Mouse (Mus musculus): ENCODE measurements around the gene H60b. TPM values are rescaled to one million over a fixed set of nuclear protein-coding genes. Genes with fewer than 3 reads are reported as not detected.

H60b gene
- polyA plus RNA-seq, 1 experiment: 0.24 TPM

DNA sequence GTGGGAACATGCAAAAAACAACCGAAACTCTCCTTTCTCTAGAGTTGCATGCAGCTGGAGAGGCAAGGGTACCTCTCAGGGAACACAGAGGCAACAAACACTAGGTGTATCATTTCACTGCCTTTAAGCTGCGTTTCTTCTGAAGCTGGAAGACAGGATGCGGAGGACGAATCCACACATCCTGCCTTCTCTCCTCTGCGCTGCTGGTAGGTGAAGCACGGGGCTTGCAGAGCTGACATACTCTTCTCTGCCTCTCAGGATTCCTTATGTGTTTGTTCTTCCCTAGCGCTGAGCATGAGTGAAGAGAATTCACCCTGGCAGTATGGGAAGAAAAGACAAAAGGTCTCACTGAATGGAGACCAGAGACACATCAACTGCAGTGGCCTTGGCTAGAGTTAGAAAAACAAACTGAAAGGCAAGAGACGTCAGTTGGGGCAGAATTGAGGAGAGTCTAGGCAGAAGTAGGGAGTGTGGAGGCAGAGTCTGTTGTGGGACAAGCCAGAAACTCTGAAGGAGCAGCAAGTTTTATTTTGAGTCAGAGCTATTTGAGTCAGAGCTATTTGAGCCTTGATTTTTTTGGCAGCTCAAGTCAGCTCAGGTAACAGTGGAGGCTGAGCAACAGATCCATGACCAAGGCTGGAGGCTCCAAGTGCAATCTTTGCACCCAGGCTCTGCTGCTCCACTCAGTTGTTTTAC is 139.5 kb downstream of the H60b start:
- Histone ChIP-seq H3K27me3 (ENCODE audit: control insufficient read depth, insufficient read depth, insufficient read length) (no peaks in the 10 kb centered on the region), H3ac (ENCODE audit: control insufficient read depth, insufficient read length) (no peak overlapping the region), H3K79me2 (ENCODE audit: control insufficient read depth, insufficient read depth) (no peaks in the 10 kb centered on the region), H3K36me3 (ENCODE audit: control insufficient read depth, insufficient read depth) (no peaks in the 10 kb centered on the region), H3K4me3 (no peak overlapping the region), H3K4me2 (ENCODE audit: low read depth) (no peak overlapping the region)
- no peak for TF ChIP-seq MYOG (IDR thresholded peaks at IDR 0.05; ENCODE audit: control insufficient read depth in 1 of 3, insufficient read depth in 1 of 3, insufficient read length in 2 of 3, low read depth in 2 of 3)

DNA sequence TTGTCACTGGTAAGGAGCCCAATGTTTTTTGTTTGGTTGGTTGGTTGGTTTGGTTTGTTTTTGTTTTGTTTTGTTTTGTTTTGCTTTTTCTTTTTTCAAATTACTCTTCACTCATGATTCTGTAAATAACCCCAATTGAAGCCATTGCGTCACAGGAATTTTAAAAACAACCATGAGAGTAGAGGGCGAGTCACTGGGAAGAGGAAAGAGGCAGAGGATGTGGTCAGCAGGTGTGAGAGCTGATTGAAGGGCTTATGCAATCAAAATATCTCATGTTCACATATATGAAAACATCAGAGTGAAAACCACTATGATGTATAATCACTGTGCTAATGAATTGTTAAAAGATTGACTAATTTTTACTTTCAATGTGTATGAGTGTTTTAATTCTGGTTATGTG is 140.9 kb downstream of the H60b start:
- Histone ChIP-seq H3K36me3 (ENCODE audit: control insufficient read depth, insufficient read depth) (no peaks in the 10 kb centered on the region), H3K79me2 (ENCODE audit: control insufficient read depth, insufficient read depth) (no peaks in the 10 kb centered on the region), H3K4me2 (ENCODE audit: low read depth) (no peak overlapping the region), H3ac (ENCODE audit: control insufficient read depth, insufficient read length) (no peak overlapping the region), H3K4me3 (no peak overlapping the region), H3K27me3 (ENCODE audit: control insufficient read depth, insufficient read depth, insufficient read length) (no peaks in the 10 kb centered on the region)
- TF ChIP-seq TCF3 (IDR thresholded peaks at IDR 0.05; ENCODE audit: insufficient read length, low read depth) (no peak), E2F4 (IDR thresholded peaks at IDR 0.05; ENCODE audit: insufficient read depth) (no peak), MYOD1 (IDR thresholded peaks at IDR 0.05; ENCODE audit: control insufficient read depth in 1 of 3, insufficient read length in 2 of 3, low read depth in 2 of 3) (no peak), SRF (IDR thresholded peaks at IDR 0.05; ENCODE audit: control insufficient read depth, insufficient read length, low read depth) (no peak), TCF12 (IDR thresholded peaks at IDR 0.05; ENCODE audit: insufficient read depth, poor library complexity, severe bottlenecking) (no peak), POLR2A (IDR thresholded peaks at IDR 0.05; ENCODE audit: insufficient read length, low read depth) (no peak), POLR2AphosphoS2 (IDR thresholded peaks at IDR 0.05; ENCODE audit: insufficient read length, low read depth) (no peak), MAX (IDR thresholded peaks at IDR 0.05; ENCODE audit: low read depth) (no peak)

DNA sequence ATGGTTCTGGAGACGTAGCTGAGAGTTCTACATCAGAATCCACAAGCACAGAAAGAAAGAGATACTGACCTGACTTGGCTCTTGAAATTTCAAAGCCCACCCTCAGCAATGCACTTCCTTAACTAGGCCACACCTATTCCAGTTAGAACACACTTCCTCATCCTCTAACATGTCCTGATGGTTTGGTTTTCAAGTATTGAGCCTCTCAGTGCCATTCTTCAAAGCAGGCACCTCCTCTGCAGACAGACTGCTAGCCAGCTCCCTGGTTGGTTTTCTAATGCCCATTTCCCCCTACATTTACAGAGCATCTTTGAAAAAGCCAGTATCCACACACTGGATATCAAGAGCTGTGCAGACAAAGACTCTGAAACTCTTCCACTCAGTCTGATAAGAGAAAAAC is 143.3 kb downstream of the H60b start:
- Histone ChIP-seq H3K79me2 (ENCODE audit: control insufficient read depth, insufficient read depth) (peaks cover under 1% of the 10 kb centered on the region), H3ac (ENCODE audit: control insufficient read depth, insufficient read length) (no peak overlapping the region), H3K36me3 (ENCODE audit: control insufficient read depth, insufficient read depth) (no peaks in the 10 kb centered on the region), H3K4me2 (ENCODE audit: low read depth) (no peak overlapping the region), H3K4me3 (no peak overlapping the region), H3K27me3 (ENCODE audit: control insufficient read depth, insufficient read depth, insufficient read length) (no peaks in the 10 kb centered on the region)
- TF ChIP-seq MYOD1 (IDR thresholded peaks at IDR 0.05; ENCODE audit: control insufficient read depth in 1 of 3, insufficient read length in 2 of 3, low read depth in 2 of 3): no peak
- TF ChIP-seq MYOG (IDR thresholded peaks at IDR 0.05; ENCODE audit: control insufficient read depth in 1 of 3, insufficient read depth in 1 of 3, insufficient read length in 2 of 3, low read depth in 2 of 3): no peak
- TF ChIP-seq MAX (IDR thresholded peaks at IDR 0.05; ENCODE audit: low read depth): no peak
- no peak for TF ChIP-seq TCF3 (IDR thresholded peaks at IDR 0.05; ENCODE audit: insufficient read length, low read depth)
- no peak for TF ChIP-seq SRF (IDR thresholded peaks at IDR 0.05; ENCODE audit: control insufficient read depth, insufficient read length, low read depth)
- TF ChIP-seq TCF12 (IDR thresholded peaks at IDR 0.05; ENCODE audit: insufficient read depth, poor library complexity, severe bottlenecking): no peak
- TF ChIP-seq POLR2A (IDR thresholded peaks at IDR 0.05; ENCODE audit: insufficient read length, low read depth): no peak
- no peak for TF ChIP-seq USF1 (IDR thresholded peaks at IDR 0.05; ENCODE audit: low read depth)
- TF ChIP-seq CEBPB (IDR thresholded peaks at IDR 0.05; ENCODE audit: insufficient read depth, poor library complexity, severe bottlenecking): no peak
- no peak for TF ChIP-seq E2F4 (IDR thresholded peaks at IDR 0.05; ENCODE audit: insufficient read depth)
- TF ChIP-seq POLR2AphosphoS2 (IDR thresholded peaks at IDR 0.05; ENCODE audit: insufficient read length, low read depth): no peak
- no peak for TF ChIP-seq REST (IDR thresholded peaks at IDR 0.05; ENCODE audit: insufficient read depth, insufficient read length)

GRCm38 (mm10) chr10:22302344-22303057 is 144.1 kb downstream of the H60b start:
- TF ChIP-seq MYOD1 (IDR thresholded peaks at IDR 0.05; ENCODE audit: control insufficient read depth in 1 of 3, insufficient read length in 2 of 3, low read depth in 2 of 3) (no peak), SRF (IDR thresholded peaks at IDR 0.05; ENCODE audit: control insufficient read depth, insufficient read length, low read depth) (no peak), TCF12 (IDR thresholded peaks at IDR 0.05; ENCODE audit: insufficient read depth, poor library complexity, severe bottlenecking) (no peak), MAX (IDR thresholded peaks at IDR 0.05; ENCODE audit: low read depth) (no peak), USF1 (IDR thresholded peaks at IDR 0.05; ENCODE audit: low read depth) (no peak), TCF3 (IDR thresholded peaks at IDR 0.05; ENCODE audit: insufficient read length, low read depth) (no peak), MYOG (IDR thresholded peaks at IDR 0.05; ENCODE audit: control insufficient read depth in 1 of 3, insufficient read depth in 1 of 3, insufficient read length in 2 of 3, low read depth in 2 of 3) (no peak)
- Histone ChIP-seq H3K4me2 (ENCODE audit: low read depth) (no peak overlapping the region), H3K36me3 (ENCODE audit: control insufficient read depth, insufficient read depth) (no peaks in the 10 kb centered on the region), H3K4me3 (no peak overlapping the region), H3ac (ENCODE audit: control insufficient read depth, insufficient read length) (no peak overlapping the region), H3K27me3 (ENCODE audit: control insufficient read depth, insufficient read depth, insufficient read length) (no peaks in the 10 kb centered on the region), H3K79me2 (ENCODE audit: control insufficient read depth, insufficient read depth) (peaks cover 5% of the 10 kb centered on the region)

- TF ChIP-seq POLR2A (IDR thresholded peaks at IDR 0.05; ENCODE audit: insufficient read length, low read depth) (no peak), POLR2AphosphoS2 (IDR thresholded peaks at IDR 0.05; ENCODE audit: insufficient read length, low read depth) (no peak), USF1 (IDR thresholded peaks at IDR 0.05; ENCODE audit: low read depth) (no peak), SRF (IDR thresholded peaks at IDR 0.05; ENCODE audit: control insufficient read depth, insufficient read length, low read depth) (no peak), MYOD1 (IDR thresholded peaks at IDR 0.05; ENCODE audit: control insufficient read depth in 1 of 3, insufficient read length in 2 of 3, low read depth in 2 of 3) (no peak), TCF3 (IDR thresholded peaks at IDR 0.05; ENCODE audit: insufficient read length, low read depth) (no peak), MAX (IDR thresholded peaks at IDR 0.05; ENCODE audit: low read depth) (no peak), CEBPB (IDR thresholded peaks at IDR 0.05; ENCODE audit: insufficient read depth, poor library complexity, severe bottlenecking) (no peak), E2F4 (IDR thresholded peaks at IDR 0.05; ENCODE audit: insufficient read depth) (no peak), REST (IDR thresholded peaks at IDR 0.05; ENCODE audit: insufficient read depth, insufficient read length) (no peak), TCF12 (IDR thresholded peaks at IDR 0.05; ENCODE audit: insufficient read depth, poor library complexity, severe bottlenecking) (no peak), MYOG (IDR thresholded peaks at IDR 0.05; ENCODE audit: control insufficient read depth in 1 of 3, insufficient read depth in 1 of 3, insufficient read length in 2 of 3, low read depth in 2 of 3) (no peak)
- Histone ChIP-seq H3K4me2 (ENCODE audit: low read depth) (no peak overlapping the region), H3K4me3 (no peak overlapping the region), H3K36me3 (ENCODE audit: control insufficient read depth, insufficient read depth) (no peaks in the 10 kb centered on the region), H3ac (ENCODE audit: control insufficient read depth, insufficient read length) (no peak overlapping the region), H3K79me2 (ENCODE audit: control insufficient read depth, insufficient read depth) (peaks cover 5% of the 10 kb centered on the region), H3K27me3 (ENCODE audit: control insufficient read depth, insufficient read depth, insufficient read length) (no peaks in the 10 kb centered on the region)
Observed at GRCm38 (mm10) chr10:22303736-22304135, 145.3 kb downstream of the H60b start.

Measured in myocyte (in vitro differentiated cells).